Mouse (Mus musculus): ENCODE data around the gene Tbx4. TPM values are rescaled to one million over a fixed set of nuclear protein-coding genes. Genes with fewer than 3 reads are reported as not detected.
A peak's percentile ranks its signal among the peaks of the same experiment; 100 is the strongest.

The Tbx4 gene
- polyA plus RNA-seq, 1 experiment from 2014 or later, result not detected

DNA sequence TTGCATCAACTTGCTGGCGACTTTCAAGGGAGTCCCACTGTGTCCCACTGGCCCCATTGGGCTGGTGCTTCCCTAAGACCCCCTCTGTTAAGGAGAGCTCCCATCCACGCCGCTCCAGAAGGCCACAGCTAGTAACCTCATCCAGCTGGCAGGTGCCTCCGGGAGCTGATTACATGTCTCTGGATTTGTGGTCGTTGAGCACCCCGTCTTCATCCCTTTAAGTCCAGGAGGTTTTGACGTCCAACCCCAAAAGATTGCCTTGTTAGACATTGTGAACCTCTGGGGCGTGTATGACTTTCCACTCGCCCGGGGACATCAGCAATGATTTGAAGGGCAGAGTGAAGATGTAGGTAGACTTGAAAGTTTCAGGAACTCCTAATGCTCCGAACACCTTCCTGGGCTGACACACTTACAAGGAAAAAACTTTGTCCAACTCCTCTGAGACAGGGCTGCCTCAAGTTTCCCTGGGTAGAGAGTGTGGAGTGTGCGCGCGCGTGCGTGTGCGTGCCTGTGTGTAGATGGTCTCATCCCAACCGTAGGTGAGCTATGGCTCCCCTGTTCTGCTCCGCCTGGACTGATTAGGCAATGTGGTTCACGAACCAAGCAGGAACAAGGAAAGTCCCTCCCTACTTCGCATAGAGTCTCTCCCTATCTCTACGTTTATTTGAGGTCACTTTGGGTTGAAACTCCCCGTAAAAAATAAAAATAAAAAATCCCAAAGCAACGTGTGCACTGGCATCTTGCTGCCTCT is 43.5 kb upstream of the Tbx4 start:
- TF ChIP-seq EP300 (IDR thresholded peaks at IDR 0.05; ENCODE audit: low read depth) (no peak), CTCF (IDR thresholded peaks at IDR 0.05; ENCODE audit: low read depth) (no peak)
- DNase-seq (no peak), ATAC-seq (peak; percentile 22; the same call in 1 of the 2 replicates)
- Histone ChIP-seq H3K36me3 (replicated peaks; ENCODE audit: insufficient read depth, low read length) (no peaks in the 10 kb centered on the region), H3K4me2 (ENCODE audit: low read depth, low read length) (peak overlapping the region; percentile 82), H3K4me3 (ENCODE audit: low read depth, low read length) (peak overlapping the region; percentile 49), H3K4me1 (ENCODE audit: insufficient read depth) (peaks cover 21% of the 10 kb centered on the region), H3K9me3 (ENCODE audit: low read length) (no peaks in the 10 kb centered on the region), H3K27ac (ENCODE audit: low read depth) (no peak overlapping the region), H3K9ac (replicated peaks) (no peak overlapping the region), H3K27me3 (ENCODE audit: insufficient read depth, low read length) (peaks cover 94% of the 10 kb centered on the region)
- WGBS (ENCODE audit: insufficient replicate concordance), result 10% methylated on average over 24 of the region's 24 CpGs

DNA sequence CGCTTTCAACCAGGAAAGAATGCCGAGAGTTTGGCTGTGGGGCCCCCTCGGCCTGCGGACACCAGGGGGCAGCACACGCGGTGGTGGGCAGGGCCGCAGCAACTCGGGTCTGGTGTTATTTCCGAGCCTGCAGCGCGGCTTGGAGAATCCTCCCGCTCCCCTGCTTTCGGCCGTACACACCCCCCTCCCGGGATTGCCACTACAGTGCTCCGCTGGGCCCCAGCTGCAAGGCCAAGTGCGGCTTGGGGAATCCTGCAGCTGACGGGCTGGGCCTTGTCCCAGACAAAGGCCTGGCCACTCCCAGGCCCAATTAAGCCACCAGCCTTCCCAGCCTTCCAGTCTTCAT is 42.9 kb upstream of the Tbx4 start:
- H3K4me1 ChIP-seq (ENCODE audit: insufficient read depth), result peaks cover 21% of the 10 kb centered on the region
- peak overlapping the region; percentile 49 for H3K4me3 ChIP-seq (ENCODE audit: low read depth, low read length)
- H3K36me3 ChIP-seq (replicated peaks; ENCODE audit: insufficient read depth, low read length), result no peaks in the 10 kb centered on the region
- 0 out of 2 replicates have a peak overlapping the region, but pooled peaks have one; percentile 8 for H3K9ac ChIP-seq (replicated peaks)
- H3K9me3 ChIP-seq (ENCODE audit: low read length), result no peaks in the 10 kb centered on the region
- peak overlapping the region; percentile 82 for H3K4me2 ChIP-seq (ENCODE audit: low read depth, low read length)
- ATAC-seq (peak; percentile 46), DNase-seq (peak; percentile 82)
- TF ChIP-seq EP300 (IDR thresholded peaks at IDR 0.05; ENCODE audit: low read depth) (no peak), CTCF (IDR thresholded peaks at IDR 0.05; ENCODE audit: low read depth) (peak; percentile 86)
- WGBS (ENCODE audit: insufficient replicate concordance), result 1% methylated on average over 18 of the region's 18 CpGs
- H3K27ac ChIP-seq (ENCODE audit: low read depth), result no peak overlapping the region
- H3K27me3 ChIP-seq (ENCODE audit: insufficient read depth, low read length), result peaks cover 93% of the 10 kb centered on the region

DNA sequence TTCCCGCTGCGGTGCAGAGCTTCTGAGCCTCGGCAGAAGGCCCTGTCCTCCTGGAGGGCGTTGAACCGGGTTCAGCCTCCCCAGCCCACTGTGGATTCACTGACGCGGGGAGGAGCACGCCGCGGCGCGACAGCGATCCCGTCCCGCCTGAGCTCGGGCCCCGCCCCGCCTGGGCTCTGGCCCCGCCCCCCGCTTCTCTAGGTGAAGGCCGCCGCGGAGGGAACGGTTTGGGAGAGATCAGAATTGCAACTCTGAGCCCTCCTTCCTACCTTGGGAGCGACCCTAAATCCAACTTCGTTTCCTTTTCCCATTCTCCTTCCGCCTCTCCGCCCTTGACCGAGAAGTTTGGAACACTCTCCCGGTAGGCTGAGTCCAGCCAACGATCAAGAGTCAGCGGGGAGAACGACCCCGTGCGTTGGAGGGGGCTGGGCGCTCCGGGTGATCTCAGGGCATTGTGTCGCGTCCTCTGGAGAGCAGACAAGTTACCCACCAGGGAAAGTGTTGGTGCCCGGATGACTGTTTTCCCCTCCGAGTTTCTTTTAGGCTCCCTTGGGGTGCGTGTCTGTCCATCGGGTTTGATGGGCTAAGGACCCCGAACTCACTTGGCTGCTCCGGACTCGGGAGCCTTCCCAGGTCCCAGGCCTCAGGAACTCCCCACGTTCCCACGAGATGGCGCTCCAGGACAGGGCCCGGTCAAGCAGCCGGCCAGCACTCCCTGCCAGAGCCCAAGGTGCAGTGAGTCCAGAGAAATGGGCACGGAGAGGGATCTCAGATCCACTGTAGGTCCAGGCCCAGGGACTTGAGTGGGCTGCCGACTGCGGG is 41.9 kb upstream of the Tbx4 start:
- H3K27me3 ChIP-seq (ENCODE audit: insufficient read depth, low read length), result peaks cover 86% of the 10 kb centered on the region
- WGBS (ENCODE audit: insufficient replicate concordance), result under 1% methylated on average over 52 of the region's 54 CpGs
- TF ChIP-seq CTCF (IDR thresholded peaks at IDR 0.05; ENCODE audit: low read depth), result peak; percentile 89
- TF ChIP-seq EP300 (IDR thresholded peaks at IDR 0.05; ENCODE audit: low read depth), result no peak
- peak; percentile 88 for DNase-seq
- H3K4me2 ChIP-seq (ENCODE audit: low read depth, low read length), result peak overlapping the region; percentile 82
- H3K9ac ChIP-seq (replicated peaks), result peak overlapping the region; percentile 18; the same call in 1 of the 2 replicates
- no peaks in the 10 kb centered on the region for H3K9me3 ChIP-seq (ENCODE audit: low read length)
- ATAC-seq, result peak; percentile 72
- peaks cover 21% of the 10 kb centered on the region for H3K4me1 ChIP-seq (ENCODE audit: insufficient read depth)
- no peaks in the 10 kb centered on the region for H3K36me3 ChIP-seq (replicated peaks; ENCODE audit: insufficient read depth, low read length)
- peak overlapping the region; percentile 49 for H3K4me3 ChIP-seq (ENCODE audit: low read depth, low read length)
- H3K27ac ChIP-seq (ENCODE audit: low read depth), result no peak overlapping the region

DNA sequence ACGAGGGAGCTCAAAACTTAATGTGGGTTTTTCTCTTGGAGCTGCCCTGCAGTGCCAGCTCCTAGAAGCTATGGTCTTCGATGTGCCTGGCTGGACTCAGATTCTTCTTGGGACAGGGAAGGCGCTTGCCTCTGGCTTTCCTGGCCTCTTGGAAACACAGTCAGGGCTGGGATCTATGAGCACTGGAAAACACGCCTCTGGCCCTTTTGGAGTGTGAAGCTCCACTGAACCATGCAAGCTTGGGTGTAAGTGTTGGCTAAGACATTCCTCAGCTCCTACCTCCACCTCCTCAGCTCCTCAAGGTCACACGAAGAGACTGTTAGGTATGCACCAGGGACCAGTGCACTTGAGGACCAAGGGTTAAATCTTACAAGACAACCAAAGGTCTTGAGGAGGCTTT is 41.3 kb upstream of the Tbx4 start:
- Histone ChIP-seq H3K4me3 (ENCODE audit: low read depth, low read length) (no peak overlapping the region), H3K4me1 (ENCODE audit: insufficient read depth) (peaks cover 21% of the 10 kb centered on the region), H3K27ac (ENCODE audit: low read depth) (no peak overlapping the region), H3K27me3 (ENCODE audit: insufficient read depth, low read length) (peaks cover 79% of the 10 kb centered on the region), H3K4me2 (ENCODE audit: low read depth, low read length) (peak overlapping the region; percentile 82), H3K36me3 (replicated peaks; ENCODE audit: insufficient read depth, low read length) (no peaks in the 10 kb centered on the region), H3K9ac (replicated peaks) (no peak overlapping the region), H3K9me3 (ENCODE audit: low read length) (no peaks in the 10 kb centered on the region)
- 29% methylated on average over 5 of the region's 5 CpGs for WGBS (ENCODE audit: insufficient replicate concordance)
- TF ChIP-seq EP300 (IDR thresholded peaks at IDR 0.05; ENCODE audit: low read depth), result no peak
- TF ChIP-seq CTCF (IDR thresholded peaks at IDR 0.05; ENCODE audit: low read depth), result no peak
- ATAC-seq (no peak), DNase-seq (no peak)

DNA sequence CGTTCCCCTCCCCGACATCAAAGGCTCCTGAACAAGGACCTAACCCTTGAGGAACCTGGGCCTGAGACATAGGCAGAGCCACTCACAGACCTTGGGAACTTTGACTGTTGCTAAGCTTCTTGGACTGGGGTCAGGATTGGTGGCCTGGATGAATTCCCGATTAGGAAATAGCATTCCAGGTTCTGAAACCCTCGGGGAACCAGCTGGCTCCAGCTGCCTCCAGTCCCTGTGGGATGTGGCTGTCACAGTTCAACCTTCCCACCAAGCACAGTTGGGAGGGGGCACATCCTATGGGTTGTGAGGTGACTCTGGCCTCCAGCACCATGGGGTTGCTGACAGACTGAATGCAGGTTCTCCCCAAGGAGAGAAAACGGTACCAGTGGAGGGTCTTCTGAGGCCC is 40.3 kb upstream of the Tbx4 start:
- no peak overlapping the region for H3K4me3 ChIP-seq (ENCODE audit: low read depth, low read length)
- H3K27ac ChIP-seq (ENCODE audit: low read depth), result no peak overlapping the region
- no peaks in the 10 kb centered on the region for H3K36me3 ChIP-seq (replicated peaks; ENCODE audit: insufficient read depth, low read length)
- H3K27me3 ChIP-seq (ENCODE audit: insufficient read depth, low read length), result peaks cover 70% of the 10 kb centered on the region
- WGBS (ENCODE audit: insufficient replicate concordance), result 44% methylated on average over 5 of the region's 5 CpGs
- no peak for ATAC-seq
- H3K4me1 ChIP-seq (ENCODE audit: insufficient read depth), result peaks cover 21% of the 10 kb centered on the region
- no peak for TF ChIP-seq CTCF (IDR thresholded peaks at IDR 0.05; ENCODE audit: low read depth)
- TF ChIP-seq EP300 (IDR thresholded peaks at IDR 0.05; ENCODE audit: low read depth), result no peak
- no peak overlapping the region for H3K4me2 ChIP-seq (ENCODE audit: low read depth, low read length)
- H3K9me3 ChIP-seq (ENCODE audit: low read length), result no peaks in the 10 kb centered on the region
- H3K9ac ChIP-seq (replicated peaks), result no peak overlapping the region
- no peak for DNase-seq

DNA sequence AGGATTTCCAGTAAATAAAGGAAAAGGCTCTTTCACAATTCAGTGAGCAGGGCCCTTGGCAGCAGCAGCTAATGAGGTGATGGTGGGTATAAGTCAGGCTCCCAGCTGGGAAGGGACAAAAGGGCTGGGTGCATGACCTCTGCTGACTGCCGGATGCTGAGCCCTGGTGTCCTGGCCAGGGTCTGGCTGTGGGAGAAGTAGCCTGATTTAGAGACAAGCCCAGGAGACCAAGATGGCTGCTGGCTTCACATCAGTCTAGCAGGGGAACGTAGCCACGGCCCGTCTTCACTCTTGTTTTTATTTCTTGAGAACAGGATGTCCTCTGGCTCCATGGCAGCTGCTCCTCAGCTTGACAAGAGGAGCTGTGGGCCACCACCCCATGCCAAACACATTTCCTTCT is 39.7 kb upstream of the Tbx4 start:
- ATAC-seq (no peak), DNase-seq (no peak)
- Histone ChIP-seq H3K27ac (ENCODE audit: low read depth) (no peak overlapping the region), H3K9me3 (ENCODE audit: low read length) (no peaks in the 10 kb centered on the region), H3K4me1 (ENCODE audit: insufficient read depth) (peaks cover 21% of the 10 kb centered on the region), H3K4me3 (ENCODE audit: low read depth, low read length) (no peak overlapping the region), H3K9ac (replicated peaks) (no peak overlapping the region), H3K4me2 (ENCODE audit: low read depth, low read length) (no peak overlapping the region), H3K27me3 (ENCODE audit: insufficient read depth, low read length) (peaks cover 64% of the 10 kb centered on the region), H3K36me3 (replicated peaks; ENCODE audit: insufficient read depth, low read length) (no peaks in the 10 kb centered on the region)
- WGBS (ENCODE audit: insufficient replicate concordance), result 42% methylated on average over 4 of the region's 4 CpGs
- no peak for TF ChIP-seq CTCF (IDR thresholded peaks at IDR 0.05; ENCODE audit: low read depth)
- TF ChIP-seq EP300 (IDR thresholded peaks at IDR 0.05; ENCODE audit: low read depth), result 0 out of 2 replicates have a peak, but pooled peaks have one; percentile 22
